Mouse (Mus musculus) heart, embryonic 16.5 days (tissue): ENCODE data around the gene Med24. TPM values are rescaled to one million over a fixed set of nuclear protein-coding genes. Genes with fewer than 3 reads are reported as not detected.
A peak's percentile ranks its signal among the peaks of the same experiment; 100 is the strongest.

Experiments used
- ATAC-seq: fragments of 200-750 bp; cut with Nextera tagmentation; replicated peaks from 2 replicates; pipeline ENCODE4 v1.8.0; 2017; ENCODE audit warnings: moderate number of reproducible peaks; ENCODE audit not compliant: insufficient read depth, low FRiP score; ENCODE audit errors: extremely low read depth
- H3K27ac ChIP-seq: fragments of 300-500 bp; sonication (generic); 2 replicates; pipeline ENCODE4 v1.5.1; 2014; ENCODE audit warnings: mild to moderate bottlenecking, low read length, control low read depth, moderate library complexity
- H3K27me3 ChIP-seq: fragments of 300-500 bp; sonication (generic); 2 replicates; pipeline ENCODE4 v1.6.1; 2014; ENCODE audit warnings: low read length, mixed read lengths; ENCODE audit not compliant: control insufficient read depth, insufficient read depth
- H3K36me3 ChIP-seq: fragments of 300-500 bp; sonication (generic); 2 replicates; pipeline ENCODE4 v1.6.1; 2014; ENCODE audit not compliant: control insufficient read depth, insufficient read depth
- H3K4me1 ChIP-seq: fragments of 300-500 bp; sonication (generic); 2 replicates; pipeline ENCODE4 v1.6.1; 2014; ENCODE audit warnings: low read length, mixed read lengths; ENCODE audit not compliant: control insufficient read depth, insufficient read depth
- H3K4me2 ChIP-seq: fragments of 300-500 bp; sonication (generic); 2 replicates; pipeline ENCODE4 v1.6.1; 2014; ENCODE audit warnings: low read depth, mild to moderate bottlenecking, control low read depth, low read length
- H3K4me3 ChIP-seq: fragments of 300-500 bp; sonication (generic); 2 replicates; pipeline ENCODE4 v1.5.1; 2014; ENCODE audit warnings: mild to moderate bottlenecking, control low read depth, low read length
- H3K9ac ChIP-seq: fragments of 300-500 bp; sonication (generic); 2 replicates; pipeline ENCODE4 v1.6.1; 2014; ENCODE audit warnings: low read length, control low read depth
- H3K9me3 ChIP-seq: fragments of 300-500 bp; sonication (generic); replicated peaks from 2 replicates; pipeline ENCODE4 v1.6.1; 2016; ENCODE audit warnings: low read length; ENCODE audit not compliant: control insufficient read depth
- WGBS: fragments of 180-500 bp; shearing (Covaris S2); extraction: QIAGEN DNeasy Blood & Tissue Kit; methylation state at CpG from one replicate; pipeline ENCODE4 v1.1.7; 2014; 5-methylcytosine and 5-hydroxymethylcytosine counted together
- polyA plus RNA-seq: library from polyadenylated mRNA; unstranded; fragments of >200 nt; fragmentation: Nextera tagmentation; extraction: Ambion mirVana; gene quantifications from 2 replicates; pipeline ENCODE4 v1.2.1, GENCODE M21; 2015

The Med24 gene
- polyA plus RNA-seq, 1 experiment from 2014 or later, result 36.8 TPM

DNA sequence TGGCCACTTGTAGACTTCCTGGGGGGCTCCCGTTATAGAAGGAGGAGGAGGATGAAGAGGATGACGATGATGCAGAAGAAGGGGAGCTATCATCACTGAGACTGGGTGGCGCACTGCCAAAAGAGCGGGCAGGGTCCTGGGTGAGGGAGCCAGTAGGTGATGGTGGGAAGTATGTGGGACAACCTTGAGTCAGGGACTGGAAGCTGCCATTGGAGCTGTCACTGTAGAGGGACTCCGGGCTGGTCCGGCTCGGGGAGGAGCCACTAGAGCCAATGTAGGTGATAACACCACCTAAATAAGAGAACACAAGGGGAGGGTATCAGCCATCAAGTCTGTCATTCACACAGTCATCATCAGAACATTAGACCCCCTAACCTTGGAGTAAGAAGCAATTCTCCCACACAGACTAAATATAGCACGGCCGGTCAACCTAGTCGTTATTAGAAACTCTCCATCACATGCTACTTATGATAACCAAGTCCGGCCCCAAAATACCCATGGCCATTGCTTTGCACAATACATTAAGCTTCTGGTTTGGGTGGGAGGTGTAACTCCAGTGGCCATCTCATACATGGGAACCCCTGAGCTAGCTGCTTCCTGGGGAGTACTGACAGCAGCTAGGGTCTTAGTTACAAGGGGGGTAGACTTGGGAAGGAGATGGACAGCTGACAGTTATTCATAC is 42.8 kb upstream of the Med24 start:
- Histone ChIP-seq H3K27ac (peak overlapping the region; percentile 94), H3K4me3 (peak overlapping the region; percentile 2), H3K4me1 (peaks cover 89% of the 10 kb centered on the region), H3K9ac (peak overlapping the region; percentile 11), H3K27me3 (no peaks in the 10 kb centered on the region), H3K9me3 (no peaks in the 10 kb centered on the region), H3K4me2 (peak overlapping the region; percentile 57), H3K36me3 (peaks cover 18% of the 10 kb centered on the region)
- no peak for ATAC-seq
- 50% methylated on average over 11 of the region's 11 CpGs for WGBS

DNA sequence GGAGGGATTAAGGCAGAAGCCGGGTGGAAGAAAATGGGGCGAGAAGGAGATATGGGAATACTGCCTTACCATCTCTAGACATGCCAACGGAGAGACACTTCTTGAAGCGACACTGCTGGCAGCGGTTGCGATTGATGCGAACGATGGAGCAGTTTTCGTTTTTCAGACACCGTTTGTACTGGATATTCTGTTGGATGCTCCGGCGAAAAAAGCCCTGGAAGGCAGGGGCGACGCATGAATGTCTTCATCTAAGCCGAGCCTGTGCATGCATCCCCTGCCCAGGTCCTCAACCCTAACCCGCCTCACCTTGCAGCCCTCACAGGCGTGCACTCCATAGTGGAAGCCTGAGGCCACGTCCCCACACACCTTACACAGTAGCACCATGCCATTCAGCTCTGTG is 41.9 kb upstream of the Med24 start:
- Histone ChIP-seq H3K36me3 (peaks cover 18% of the 10 kb centered on the region), H3K4me3 (no peak overlapping the region), H3K27me3 (no peaks in the 10 kb centered on the region), H3K4me1 (peaks cover 89% of the 10 kb centered on the region), H3K27ac (peak overlapping the region; percentile 94), H3K9me3 (no peaks in the 10 kb centered on the region), H3K4me2 (no peak overlapping the region; the same call in 1 of the 2 replicates), H3K9ac (peak overlapping the region; percentile 3)
- 89% methylated on average over 18 of the region's 18 CpGs for WGBS
- ATAC-seq, result no peak

DNA sequence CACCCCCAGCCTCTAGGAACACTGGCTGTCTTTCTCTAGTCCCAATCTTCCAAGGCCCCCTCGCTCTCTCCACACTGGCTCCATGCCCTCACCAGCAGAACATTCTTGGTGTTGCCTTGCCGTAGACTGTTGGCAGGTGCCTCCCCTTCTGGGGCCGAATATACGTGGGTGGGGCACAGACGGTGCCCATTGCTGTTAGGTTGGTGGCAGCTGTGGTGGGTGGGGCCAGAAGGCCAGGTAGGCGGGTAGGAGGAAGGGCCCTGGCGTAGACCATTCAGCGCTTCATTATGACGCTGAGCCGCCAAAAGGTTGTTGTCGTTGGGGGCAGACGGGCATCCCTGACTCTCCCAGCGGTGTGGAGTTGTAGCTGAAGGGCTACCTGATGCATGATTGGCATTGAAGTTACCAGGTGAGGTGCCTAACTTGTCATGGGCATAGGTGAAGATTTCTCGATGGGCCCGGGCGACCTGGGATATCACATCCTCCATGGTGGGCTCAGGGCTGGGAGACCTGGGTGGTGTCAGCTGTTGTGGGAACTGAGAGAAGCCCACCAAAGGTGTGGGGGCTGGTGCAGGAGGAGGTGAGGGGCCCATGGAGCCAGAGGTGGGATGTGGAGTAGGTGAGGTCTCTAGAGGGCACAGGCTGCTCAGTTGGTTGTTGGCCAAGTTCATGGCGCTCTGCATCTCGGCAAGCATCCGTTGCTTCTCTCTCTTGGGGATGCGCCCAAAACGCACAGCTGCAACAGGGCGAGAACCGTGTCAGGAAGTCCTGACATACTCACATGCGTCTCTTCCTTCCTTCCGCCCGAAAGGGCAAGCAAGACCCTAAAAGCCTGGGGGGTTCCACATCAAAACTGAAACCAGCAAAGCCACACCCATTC is 41.1 kb upstream of the Med24 start:
- Histone ChIP-seq H3K4me1 (peaks cover 91% of the 10 kb centered on the region), H3K9ac (no peak overlapping the region), H3K27ac (peak overlapping the region; percentile 94), H3K4me2 (no peak overlapping the region), H3K27me3 (no peaks in the 10 kb centered on the region), H3K36me3 (peaks cover 18% of the 10 kb centered on the region), H3K9me3 (no peaks in the 10 kb centered on the region), H3K4me3 (no peak overlapping the region)
- WGBS, result 87% methylated on average over 26 of the region's 26 CpGs
- no peak for ATAC-seq

DNA sequence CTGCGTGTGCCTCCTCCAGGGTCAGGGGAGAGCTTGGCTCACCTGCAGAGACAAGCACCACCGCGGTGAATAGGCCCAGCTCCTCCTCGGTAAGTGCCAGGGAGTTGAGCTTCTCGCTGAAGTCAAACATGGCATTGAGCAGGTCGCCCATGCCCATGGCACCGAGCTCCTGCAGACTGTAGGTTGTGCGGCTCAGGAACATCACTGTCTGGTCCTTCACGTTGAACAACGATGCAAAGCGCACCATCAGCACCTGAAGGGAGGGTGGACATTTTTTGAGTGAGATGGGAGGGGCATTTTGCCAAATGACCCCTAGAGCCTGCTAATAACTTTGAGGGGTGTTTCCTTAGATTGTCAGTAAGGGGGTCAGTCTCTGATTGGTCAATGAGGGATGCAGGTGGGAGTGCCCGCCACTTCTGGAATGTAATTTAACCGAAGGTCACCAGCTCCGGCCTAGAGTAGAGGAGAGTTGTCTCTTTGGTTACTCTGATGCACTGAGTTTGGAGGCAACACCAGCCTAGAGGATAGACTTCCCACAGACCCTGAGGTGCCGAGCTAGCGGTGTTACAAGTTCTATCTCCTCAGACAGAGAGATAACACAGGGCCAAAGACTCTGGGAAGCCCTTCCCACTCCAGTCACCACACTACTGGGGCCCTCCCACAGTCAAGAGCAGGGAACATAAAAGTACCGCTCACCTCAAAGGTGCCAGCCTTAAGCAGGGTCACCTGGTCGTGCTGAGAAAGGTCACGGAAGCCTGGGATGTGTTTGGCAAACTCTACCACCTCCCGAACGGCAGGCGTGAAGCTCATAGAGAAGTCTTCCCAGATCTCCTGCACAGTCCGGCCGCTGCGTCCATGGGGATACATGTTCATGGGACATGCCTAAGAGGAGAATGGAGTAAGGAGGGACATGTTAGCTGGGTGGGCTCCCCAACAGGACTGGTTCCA is 40.0 kb upstream of the Med24 start:
- peaks cover 93% of the 10 kb centered on the region for H3K4me1 ChIP-seq
- H3K4me2 ChIP-seq, result peak overlapping the region; percentile 52; the same call in 1 of the 2 replicates
- 0 out of 2 replicates have a peak overlapping the region, but pooled peaks have one; percentile 72 for H3K9ac ChIP-seq
- peak overlapping the region; percentile 94 for H3K27ac ChIP-seq
- ATAC-seq, result no peak
- no peaks in the 10 kb centered on the region for H3K9me3 ChIP-seq
- WGBS, result 68% methylated on average over 25 of the region's 25 CpGs
- H3K27me3 ChIP-seq, result no peaks in the 10 kb centered on the region
- no peak overlapping the region for H3K4me3 ChIP-seq
- H3K36me3 ChIP-seq, result peaks cover 24% of the 10 kb centered on the region

DNA sequence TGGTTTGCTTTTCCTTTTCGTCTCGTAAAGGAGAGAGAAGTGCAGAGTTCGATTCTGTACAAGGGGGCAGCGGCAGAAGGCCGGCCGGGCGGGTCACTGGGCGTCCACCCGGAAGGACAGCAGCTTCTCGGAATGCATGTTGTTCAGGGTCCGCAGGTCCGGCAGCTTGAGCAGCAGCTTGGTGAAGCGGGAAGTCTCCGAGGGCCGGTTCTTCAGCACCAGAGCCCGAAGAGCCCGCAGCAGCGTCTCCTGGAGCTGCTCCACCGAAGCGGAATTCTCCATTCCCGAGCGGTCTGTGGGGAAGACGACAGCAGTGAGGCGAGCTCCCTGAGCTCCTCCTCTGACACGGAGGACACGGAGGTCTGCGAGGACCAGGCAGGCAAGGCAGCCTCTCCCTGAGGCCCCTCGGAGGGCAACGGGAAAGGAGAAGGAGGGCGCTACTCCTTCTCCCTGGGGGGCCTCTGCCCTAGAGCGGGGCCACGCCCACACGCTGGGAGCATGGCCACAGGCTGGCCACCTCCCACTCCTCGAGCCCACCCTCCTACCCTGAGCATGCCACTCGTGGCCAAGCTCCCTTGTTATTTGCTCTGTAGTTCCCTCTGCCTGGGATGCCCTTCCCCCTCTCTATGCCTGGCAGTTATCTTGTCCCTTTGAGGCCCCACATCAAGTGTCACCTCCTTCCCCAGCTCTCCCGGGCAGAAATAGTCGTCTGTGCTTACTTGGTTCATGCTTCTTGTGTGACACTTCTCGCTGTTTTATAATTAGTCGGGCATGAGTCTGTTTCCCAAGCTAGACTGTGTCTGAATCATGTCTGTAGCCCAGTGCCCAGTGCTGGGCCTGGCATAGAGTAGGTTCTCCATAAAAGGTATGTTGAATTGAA is 39.1 kb upstream of the Med24 start:
- 18% methylated on average over 35 of the region's 39 CpGs for WGBS

DNA sequence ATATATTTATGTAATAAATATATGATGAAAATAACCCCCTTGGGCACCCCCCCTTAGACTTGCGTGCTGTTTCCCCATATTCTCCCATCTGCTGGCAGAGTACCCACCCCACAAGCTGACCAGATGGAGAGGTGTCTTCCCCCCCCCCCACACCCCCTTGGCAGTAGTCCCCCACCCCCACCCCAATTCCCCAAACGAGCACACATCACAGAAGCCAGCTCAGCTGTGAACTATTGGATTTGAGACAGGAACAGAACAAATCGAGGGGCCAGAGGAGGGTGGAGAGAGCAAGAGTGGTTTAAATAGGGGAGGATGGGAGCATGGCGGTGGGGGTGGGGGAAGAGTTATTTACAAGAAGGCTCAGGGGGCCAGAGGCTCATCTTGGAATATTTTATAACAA is 38.5 kb upstream of the Med24 start:
- peak overlapping the region; percentile 72 for H3K9ac ChIP-seq
- H3K4me3 ChIP-seq, result peak overlapping the region; percentile 36
- H3K27ac ChIP-seq, result peak overlapping the region; percentile 94
- no peaks in the 10 kb centered on the region for H3K9me3 ChIP-seq
- H3K4me2 ChIP-seq, result peak overlapping the region; percentile 52
- 22% methylated on average over 4 of the region's 4 CpGs for WGBS
- H3K27me3 ChIP-seq, result no peaks in the 10 kb centered on the region
- H3K36me3 ChIP-seq, result peaks cover 31% of the 10 kb centered on the region
- peaks cover 89% of the 10 kb centered on the region for H3K4me1 ChIP-seq
- ATAC-seq, result no peak

More for the DNA sequence above, 39.1 kb upstream of the Med24 start:
- H3K9ac ChIP-seq, result peak overlapping the region; percentile 72
- H3K4me1 ChIP-seq, result peaks cover 87% of the 10 kb centered on the region
- peak overlapping the region; percentile 52 for H3K4me2 ChIP-seq
- peaks cover 28% of the 10 kb centered on the region for H3K36me3 ChIP-seq
- peak overlapping the region; percentile 94 for H3K27ac ChIP-seq
- H3K9me3 ChIP-seq, result no peaks in the 10 kb centered on the region
- no peaks in the 10 kb centered on the region for H3K27me3 ChIP-seq
- peak; percentile 29 for ATAC-seq
- H3K4me3 ChIP-seq, result peak overlapping the region; percentile 36

DNA sequence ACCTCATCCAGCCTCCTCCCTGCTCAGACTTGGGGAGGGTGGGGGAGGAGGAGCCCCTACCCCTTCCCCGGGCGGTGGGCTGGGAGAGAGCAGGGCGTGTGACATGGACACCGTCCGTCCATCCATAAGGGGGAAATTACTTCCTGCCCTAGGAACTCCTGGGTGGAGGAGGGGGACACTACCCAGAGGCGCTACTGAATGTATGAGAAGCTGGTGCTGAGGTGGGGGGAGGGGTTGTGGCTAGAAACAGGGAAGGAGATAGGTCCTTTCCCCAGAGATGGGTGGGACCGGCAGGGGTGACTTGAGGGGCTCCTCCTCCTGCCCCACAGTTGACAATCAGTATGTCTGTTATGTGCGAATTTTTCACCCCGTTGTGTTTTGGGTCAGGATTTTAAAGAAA is 38.0 kb upstream of the Med24 start:
- peak overlapping the region; percentile 52 for H3K4me2 ChIP-seq
- no peak for ATAC-seq
- H3K4me3 ChIP-seq, result no peak overlapping the region
- H3K36me3 ChIP-seq, result peaks cover 32% of the 10 kb centered on the region
- H3K27me3 ChIP-seq, result no peaks in the 10 kb centered on the region
- 17% methylated on average over 9 of the region's 9 CpGs for WGBS
- H3K4me1 ChIP-seq, result peaks cover 85% of the 10 kb centered on the region
- H3K9me3 ChIP-seq, result no peaks in the 10 kb centered on the region
- peak overlapping the region; percentile 94 for H3K27ac ChIP-seq
- H3K9ac ChIP-seq, result peak overlapping the region; percentile 72

DNA sequence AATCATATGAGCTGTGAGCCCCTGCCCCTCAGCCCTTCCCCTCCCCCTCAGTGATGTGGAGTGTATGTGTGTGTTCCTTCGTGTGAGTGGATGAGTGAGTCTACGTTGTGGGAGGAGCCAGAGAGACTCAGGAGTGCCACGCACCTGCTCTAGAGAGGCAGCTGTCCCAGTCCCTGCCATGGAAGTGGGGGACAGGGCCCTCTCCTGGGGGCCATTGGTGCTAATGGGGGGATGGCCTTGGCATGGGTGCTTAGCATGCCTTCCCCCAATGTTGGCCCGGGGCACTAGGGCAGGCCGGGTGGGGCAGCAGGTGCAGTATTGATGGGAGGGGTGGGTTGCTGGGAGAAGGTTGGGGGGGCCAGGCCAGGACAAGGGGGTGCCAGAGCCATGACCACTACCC is 37.6 kb upstream of the Med24 start:
- peaks cover 82% of the 10 kb centered on the region for H3K4me1 ChIP-seq
- no peak for ATAC-seq
- no peak overlapping the region for H3K4me3 ChIP-seq
- WGBS, result 54% methylated on average over 5 of the region's 5 CpGs
- no peaks in the 10 kb centered on the region for H3K9me3 ChIP-seq
- H3K27me3 ChIP-seq, result no peaks in the 10 kb centered on the region
- peak overlapping the region; percentile 72 for H3K9ac ChIP-seq
- H3K4me2 ChIP-seq, result peak overlapping the region; percentile 52; the same call in 1 of the 2 replicates
- peaks cover 37% of the 10 kb centered on the region for H3K36me3 ChIP-seq
- peak overlapping the region; percentile 90 for H3K27ac ChIP-seq
